Mouse (Mus musculus) cerebellum, adult 2 months (tissue): ENCODE measurements around the gene Vac14.

ENCODE experiments used
- CTCF ChIP-seq: fragments of 200-500 bp; IDR thresholded peaks from 2 replicates; pipeline ENCODE4 v1.5.1; 2011; ENCODE audit warnings: low read depth, mild to moderate bottlenecking, control low read depth, low read length, moderate library complexity, borderline replicate concordance; ENCODE audit not compliant: insufficient read depth
- POLR2A ChIP-seq: fragments of 200-500 bp; IDR thresholded peaks from 2 replicates; pipeline ENCODE4 v1.6.1; 2011; ENCODE audit warnings: low read length, control low read depth, borderline replicate concordance; ENCODE audit not compliant: insufficient read depth

- TF ChIP-seq POLR2A: no peak
- no peak for TF ChIP-seq CTCF
These were observed 100.7 kb downstream of the Vac14 start for GRCm38 (mm10) chr8:110718969-110719670.
